Mouse (Mus musculus): ENCODE data around the gene Ptprr. TPM values are rescaled to one million over a fixed set of nuclear protein-coding genes. Genes with fewer than 3 reads are reported as not detected.

Gene Ptprr
- polyA plus RNA-seq, 1 experiment from 2014 or later: 0.27 TPM

GRCm38 (mm10) chr10:116196596-116197415 lies 178.8 kb downstream of the Ptprr start:
- H3K4me1 ChIP-seq (ENCODE audit: control insufficient read depth, insufficient read depth, low read length): no peaks in the 10 kb centered on the region
- H3K4me2 ChIP-seq (replicated peaks; ENCODE audit: low read depth, low read length): no peak overlapping the region; the same call in 1 of the 2 replicates
- WGBS: 27% methylated on average over 14 of the region's 14 CpGs
- H3K36me3 ChIP-seq (ENCODE audit: control insufficient read depth, insufficient read depth, low read length): no peaks in the 10 kb centered on the region
- H3K9ac ChIP-seq (ENCODE audit: low read depth, low read length): no peak overlapping the region
- 0 out of 2 replicates have a peak, but pooled peaks have one; percentile 13 for ATAC-seq (ENCODE audit: low FRiP score, low TSS enrichment)
- no peaks in the 10 kb centered on the region for H3K9me3 ChIP-seq (ENCODE audit: control insufficient read depth, low read length)
- H3K27me3 ChIP-seq (ENCODE audit: control insufficient read depth, insufficient read depth, low read length): no peaks in the 10 kb centered on the region
- no peak overlapping the region for H3K4me3 ChIP-seq (ENCODE audit: low read length)
- H3K27ac ChIP-seq (ENCODE audit: low read depth, low read length): no peak overlapping the region

GRCm38 (mm10) chr10:116197416-116197939 lies 179.5 kb downstream of the Ptprr start:
- H3K9ac ChIP-seq (ENCODE audit: low read depth, low read length): no peak overlapping the region
- no peak overlapping the region for H3K4me3 ChIP-seq (ENCODE audit: low read length)
- H3K36me3 ChIP-seq (ENCODE audit: control insufficient read depth, insufficient read depth, low read length): no peaks in the 10 kb centered on the region
- H3K27ac ChIP-seq (ENCODE audit: low read depth, low read length): no peak overlapping the region
- no peak overlapping the region; the same call in 1 of the 2 replicates for H3K4me2 ChIP-seq (replicated peaks; ENCODE audit: low read depth, low read length)
- H3K4me1 ChIP-seq (ENCODE audit: control insufficient read depth, insufficient read depth, low read length): no peaks in the 10 kb centered on the region
- ATAC-seq (ENCODE audit: low FRiP score, low TSS enrichment): 0 out of 2 replicates have a peak, but pooled peaks have one; percentile 56
- 21% methylated on average over 4 of the region's 4 CpGs for WGBS
- H3K9me3 ChIP-seq (ENCODE audit: control insufficient read depth, low read length): no peaks in the 10 kb centered on the region
- H3K27me3 ChIP-seq (ENCODE audit: control insufficient read depth, insufficient read depth, low read length): no peaks in the 10 kb centered on the region

GRCm38 (mm10) chr10:116199035-116199434 lies 181.0 kb downstream of the Ptprr start:
- ATAC-seq (ENCODE audit: low FRiP score, low TSS enrichment): no peak
- 23% methylated on average over 5 of the region's 5 CpGs for WGBS
- Histone ChIP-seq H3K4me3 (ENCODE audit: low read length) (no peak overlapping the region), H3K27me3 (ENCODE audit: control insufficient read depth, insufficient read depth, low read length) (no peaks in the 10 kb centered on the region), H3K4me2 (replicated peaks; ENCODE audit: low read depth, low read length) (no peak overlapping the region), H3K9ac (ENCODE audit: low read depth, low read length) (no peak overlapping the region), H3K27ac (ENCODE audit: low read depth, low read length) (no peak overlapping the region), H3K4me1 (ENCODE audit: control insufficient read depth, insufficient read depth, low read length) (no peaks in the 10 kb centered on the region), H3K9me3 (ENCODE audit: control insufficient read depth, low read length) (no peaks in the 10 kb centered on the region), H3K36me3 (ENCODE audit: control insufficient read depth, insufficient read depth, low read length) (no peaks in the 10 kb centered on the region)

- WGBS: 87% methylated on average over 8 of the region's 8 CpGs
- Histone ChIP-seq H3K27ac (ENCODE audit: low read depth, low read length) (no peak overlapping the region), H3K4me2 (replicated peaks; ENCODE audit: low read depth, low read length) (no peak overlapping the region), H3K4me3 (ENCODE audit: low read length) (no peak overlapping the region), H3K9me3 (ENCODE audit: control insufficient read depth, low read length) (no peaks in the 10 kb centered on the region), H3K4me1 (ENCODE audit: control insufficient read depth, insufficient read depth, low read length) (0 out of 2 replicates have a peak, but pooled peaks cover 4% of the 10 kb centered on the region), H3K27me3 (ENCODE audit: control insufficient read depth, insufficient read depth, low read length) (no peaks in the 10 kb centered on the region), H3K9ac (ENCODE audit: low read depth, low read length) (no peak overlapping the region), H3K36me3 (ENCODE audit: control insufficient read depth, insufficient read depth, low read length) (no peaks in the 10 kb centered on the region)
- ATAC-seq (ENCODE audit: low FRiP score, low TSS enrichment): no peak
These were observed 183.5 kb downstream of the Ptprr start for GRCm38 (mm10) chr10:116201542-116201941.

- Histone ChIP-seq H3K9me3 (ENCODE audit: control insufficient read depth, low read length) (no peaks in the 10 kb centered on the region), H3K9ac (ENCODE audit: low read depth, low read length) (no peak overlapping the region), H3K4me2 (replicated peaks; ENCODE audit: low read depth, low read length) (no peak overlapping the region), H3K27ac (ENCODE audit: low read depth, low read length) (no peak overlapping the region), H3K27me3 (ENCODE audit: control insufficient read depth, insufficient read depth, low read length) (no peaks in the 10 kb centered on the region), H3K36me3 (ENCODE audit: control insufficient read depth, insufficient read depth, low read length) (no peaks in the 10 kb centered on the region), H3K4me3 (ENCODE audit: low read length) (no peak overlapping the region), H3K4me1 (ENCODE audit: control insufficient read depth, insufficient read depth, low read length) (0 out of 2 replicates have a peak, but pooled peaks cover 4% of the 10 kb centered on the region)
- peak; percentile 47; the same call in 1 of the 2 replicates for ATAC-seq (ENCODE audit: low FRiP score, low TSS enrichment)
- 23% methylated on average over 15 of the region's 15 CpGs for WGBS
These were observed 187.8 kb downstream of the Ptprr start for GRCm38 (mm10) chr10:116205580-116206358.

- no peak overlapping the region for H3K4me3 ChIP-seq (ENCODE audit: low read length)
- no peak overlapping the region for H3K4me2 ChIP-seq (replicated peaks; ENCODE audit: low read depth, low read length)
- no peaks in the 10 kb centered on the region for H3K27me3 ChIP-seq (ENCODE audit: control insufficient read depth, insufficient read depth, low read length)
- no peaks in the 10 kb centered on the region for H3K9me3 ChIP-seq (ENCODE audit: control insufficient read depth, low read length)
- H3K9ac ChIP-seq (ENCODE audit: low read depth, low read length): no peak overlapping the region
- no peak for ATAC-seq (ENCODE audit: low FRiP score, low TSS enrichment)
- no peaks in the 10 kb centered on the region for H3K36me3 ChIP-seq (ENCODE audit: control insufficient read depth, insufficient read depth, low read length)
- 0 out of 2 replicates have a peak, but pooled peaks cover 4% of the 10 kb centered on the region for H3K4me1 ChIP-seq (ENCODE audit: control insufficient read depth, insufficient read depth, low read length)
- 68% methylated on average over 11 of the region's 11 CpGs for WGBS
- no peak overlapping the region for H3K27ac ChIP-seq (ENCODE audit: low read depth, low read length)
These were observed 188.4 kb downstream of the Ptprr start for GRCm38 (mm10) chr10:116206449-116206848.

- no peaks in the 10 kb centered on the region for H3K27me3 ChIP-seq (ENCODE audit: control insufficient read depth, insufficient read depth, low read length)
- WGBS: 13% methylated on average over 9 of the region's 9 CpGs
- H3K4me1 ChIP-seq (ENCODE audit: control insufficient read depth, insufficient read depth, low read length): 0 out of 2 replicates have a peak, but pooled peaks cover 4% of the 10 kb centered on the region
- no peak overlapping the region for H3K27ac ChIP-seq (ENCODE audit: low read depth, low read length)
- ATAC-seq (ENCODE audit: low FRiP score, low TSS enrichment): no peak
- no peaks in the 10 kb centered on the region for H3K36me3 ChIP-seq (ENCODE audit: control insufficient read depth, insufficient read depth, low read length)
- no peak overlapping the region for H3K4me2 ChIP-seq (replicated peaks; ENCODE audit: low read depth, low read length)
- no peak overlapping the region for H3K9ac ChIP-seq (ENCODE audit: low read depth, low read length)
- no peaks in the 10 kb centered on the region for H3K9me3 ChIP-seq (ENCODE audit: control insufficient read depth, low read length)
- H3K4me3 ChIP-seq (ENCODE audit: low read length): no peak overlapping the region
These were observed 190.1 kb downstream of the Ptprr start for GRCm38 (mm10) chr10:116207987-116208726.

GRCm38 (mm10) chr10:116208727-116209115 lies 190.7 kb downstream of the Ptprr start:
- Histone ChIP-seq H3K36me3 (ENCODE audit: control insufficient read depth, insufficient read depth, low read length) (no peaks in the 10 kb centered on the region), H3K4me3 (ENCODE audit: low read length) (no peak overlapping the region), H3K4me1 (ENCODE audit: control insufficient read depth, insufficient read depth, low read length) (0 out of 2 replicates have a peak, but pooled peaks cover 4% of the 10 kb centered on the region), H3K9me3 (ENCODE audit: control insufficient read depth, low read length) (no peaks in the 10 kb centered on the region), H3K27me3 (ENCODE audit: control insufficient read depth, insufficient read depth, low read length) (no peaks in the 10 kb centered on the region), H3K27ac (ENCODE audit: low read depth, low read length) (no peak overlapping the region), H3K9ac (ENCODE audit: low read depth, low read length) (no peak overlapping the region), H3K4me2 (replicated peaks; ENCODE audit: low read depth, low read length) (no peak overlapping the region)
- 49% methylated on average over 9 of the region's 9 CpGs for WGBS
- ATAC-seq (ENCODE audit: low FRiP score, low TSS enrichment): no peak; the same call in 1 of the 2 replicates

Data from kidney, embryonic 14.5 days (tissue).